Mouse (Mus musculus): ENCODE results near the gene Amacr.

GRCm38 (mm10) chr15:11026801-11027561, 45.4 kb downstream of the Amacr start:
- TF ChIP-seq POLR2AphosphoS5 (IDR thresholded peaks at IDR 0.05; ENCODE audit: insufficient replicate concordance, low read depth, low read length) (no peak), CTCF (IDR thresholded peaks at IDR 0.05; ENCODE audit: low read depth, low read length) (no peak), GATA2 (IDR thresholded peaks at IDR 0.05; ENCODE audit: borderline replicate concordance, low read depth, low read length) (no peak), GATA1 (IDR thresholded peaks at IDR 0.05; ENCODE audit: borderline replicate concordance, low read length) (no peak)

Data from G1E (cell line).